Mouse (Mus musculus) C2C12 (cell line): ENCODE measurements around the gene Pbx1. TPM values are rescaled to one million over a fixed set of nuclear protein-coding genes. Genes with fewer than 3 reads are reported as not detected.

Experiments
- H3K27me3 ChIP-seq: one replicate; pipeline ENCODE4 v1.6.1; 2011; ENCODE audit not compliant: control insufficient read depth, insufficient read depth, insufficient read length
- H3K36me3 ChIP-seq: one replicate; pipeline ENCODE4 v1.6.1; 2011; ENCODE audit not compliant: control insufficient read depth, insufficient read depth
- H3K4me3 ChIP-seq: one replicate; pipeline ENCODE4 v1.5.1; 2011; ENCODE audit warnings: mild to moderate bottlenecking, control low read depth; ENCODE audit not compliant: poor library complexity, insufficient read depth, severe bottlenecking
- H3K79me2 ChIP-seq: one replicate; pipeline ENCODE4 v1.6.1; 2011; ENCODE audit not compliant: control insufficient read depth, insufficient read depth
- H3K79me3 ChIP-seq: one replicate; pipeline ENCODE4 v1.6.1; 2011; ENCODE audit warnings: low read depth, control low read depth
- H3ac ChIP-seq: one replicate; pipeline ENCODE3; 2011; ENCODE audit warnings: low read depth; ENCODE audit not compliant: control insufficient read depth, insufficient read length
- CEBPB ChIP-seq: IDR thresholded peaks from one replicate; pipeline ENCODE4 v1.6.1; 2011; ENCODE audit warnings: low read depth, mild to moderate bottlenecking, control low read depth, moderate library complexity
- CTCF ChIP-seq: IDR thresholded peaks from one replicate; pipeline ENCODE4 v1.5.1; 2011; ENCODE audit not compliant: control insufficient read depth, insufficient read depth, insufficient read length
- FOSL1 ChIP-seq: IDR thresholded peaks from one replicate; pipeline ENCODE4 v1.8.0; 2011; ENCODE audit warnings: mild to moderate bottlenecking, low read length; ENCODE audit not compliant: poor library complexity, insufficient read depth, severe bottlenecking
- MAX ChIP-seq: IDR thresholded peaks from one replicate; pipeline ENCODE4 v1.6.1; 2011; ENCODE audit warnings: mild to moderate bottlenecking, control low read depth
- MYOD1 ChIP-seq: IDR thresholded peaks from one replicate; pipeline ENCODE4 v1.6.1; 2011; ENCODE audit warnings: low read depth; ENCODE audit not compliant: control insufficient read depth, insufficient read length
- MYOG ChIP-seq: IDR thresholded peaks from one replicate; pipeline ENCODE4 v1.6.1; 2011; ENCODE audit not compliant: control insufficient read depth, insufficient read length; ENCODE audit errors: extremely low read depth
- USF1 ChIP-seq: IDR thresholded peaks from one replicate; pipeline ENCODE4 v1.6.1; 2011; ENCODE audit warnings: low read depth, mild to moderate bottlenecking, control low read depth, moderate library complexity
- polyA plus RNA-seq: library from polyadenylated mRNA; unstranded; fragments of >200 nt; fragmentation: generic; extraction: Trizol; gene quantifications from one replicate; pipeline ENCODE4 v1.2.1, GENCODE M21; 2012; ENCODE audit warnings: missing spikeins

Gene Pbx1
- polyA plus RNA-seq, 1 experiment = 29.4 TPM

DNA sequence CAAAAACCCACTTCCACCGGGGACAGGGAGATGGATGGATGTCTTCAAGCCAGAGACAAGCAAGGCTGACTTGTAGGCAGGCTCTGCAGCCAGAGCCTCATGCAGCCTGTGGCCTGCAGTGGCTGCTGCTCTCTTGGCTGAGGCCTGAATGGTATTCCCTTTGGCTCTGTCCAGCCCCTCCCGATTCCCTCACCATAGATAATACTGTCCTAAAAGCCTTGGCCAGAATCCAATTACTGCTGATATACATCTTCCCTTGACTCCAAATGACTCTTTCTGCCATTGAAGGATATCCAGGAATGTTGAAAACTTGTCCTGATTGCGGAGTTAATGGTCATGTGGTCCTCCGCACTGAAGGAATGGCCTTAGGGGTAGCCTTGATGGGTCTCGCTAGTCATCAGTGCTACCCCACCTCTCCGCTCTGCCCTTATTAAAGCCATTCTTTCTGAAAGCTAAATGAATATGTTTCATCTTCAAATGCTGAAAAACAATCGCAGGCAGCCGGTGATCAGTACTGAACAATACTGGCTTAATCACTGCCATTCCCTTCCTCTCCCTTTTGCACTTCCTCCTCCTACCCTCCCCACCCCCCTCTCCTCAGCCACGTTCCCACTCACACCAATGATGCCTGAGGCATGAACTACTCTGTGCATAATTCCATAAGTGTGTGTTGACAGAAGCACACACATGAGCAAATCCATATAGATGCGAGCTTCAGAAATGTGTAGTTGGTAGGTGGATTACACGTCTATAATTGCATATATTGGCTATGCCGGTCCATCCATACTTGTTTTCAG lies 166.3 kb downstream of the Pbx1 start:
- peaks cover 52% of the 10 kb centered on the region for H3K79me2 ChIP-seq
- H3K79me3 ChIP-seq = peaks cover 24% of the 10 kb centered on the region
- no peak overlapping the region for H3ac ChIP-seq
- no peak overlapping the region for H3K4me3 ChIP-seq
- peaks cover 9% of the 10 kb centered on the region for H3K36me3 ChIP-seq
- no peak for TF ChIP-seq MAX
- no peak for TF ChIP-seq MYOD1
- TF ChIP-seq MYOG = no peak
- no peak for TF ChIP-seq USF1
- no peak for TF ChIP-seq FOSL1
- TF ChIP-seq CEBPB = no peak
- no peak for TF ChIP-seq CTCF
- no peaks in the 10 kb centered on the region for H3K27me3 ChIP-seq

DNA sequence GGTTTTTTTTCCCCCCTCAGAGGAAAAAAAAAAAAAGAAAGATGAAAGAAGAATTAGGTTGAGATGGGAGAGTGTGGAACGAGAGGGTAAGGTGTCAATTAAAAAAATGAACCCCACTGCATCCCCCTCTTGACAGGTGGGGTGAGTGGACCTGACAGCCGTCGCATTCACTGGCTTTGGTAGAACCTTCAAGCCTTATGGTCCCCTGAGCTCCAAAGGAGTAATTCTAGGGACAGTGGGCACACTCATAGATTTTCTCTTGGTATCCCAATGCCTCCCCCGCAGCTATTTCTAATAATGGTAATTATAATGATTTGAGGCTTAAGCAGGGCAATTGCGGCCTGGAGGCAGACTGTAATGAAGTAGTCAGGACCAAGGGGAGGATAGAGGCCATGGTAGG lies 167.0 kb downstream of the Pbx1 start:
- no peaks in the 10 kb centered on the region for H3K27me3 ChIP-seq
- H3K79me3 ChIP-seq = peaks cover 24% of the 10 kb centered on the region
- TF ChIP-seq FOSL1 = no peak
- no peak for TF ChIP-seq MYOD1
- no peak for TF ChIP-seq CTCF
- TF ChIP-seq USF1 = no peak
- no peak overlapping the region for H3K4me3 ChIP-seq
- peaks cover 46% of the 10 kb centered on the region for H3K79me2 ChIP-seq
- no peak overlapping the region for H3ac ChIP-seq
- H3K36me3 ChIP-seq = peaks cover 9% of the 10 kb centered on the region

DNA sequence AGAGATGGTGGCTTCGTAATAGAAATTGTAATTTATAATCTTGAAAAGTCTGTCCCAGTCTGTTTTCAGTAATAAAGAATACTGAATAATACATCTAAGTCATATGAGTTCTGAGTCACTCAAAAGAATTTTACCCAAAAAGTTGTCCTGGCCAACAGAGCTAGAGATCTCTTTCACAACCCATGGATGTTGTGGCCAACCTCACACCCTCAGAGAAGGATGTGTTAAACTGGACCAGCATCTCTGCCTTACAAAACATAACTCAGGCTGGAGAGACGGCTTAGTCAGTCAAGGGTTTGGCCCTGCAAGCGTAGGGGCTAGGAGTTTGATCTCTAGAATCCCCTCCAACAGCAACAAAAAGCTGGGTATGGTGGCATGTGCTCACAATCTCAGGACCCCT lies 171.7 kb downstream of the Pbx1 start:
- Histone ChIP-seq H3K79me2 (peaks cover 54% of the 10 kb centered on the region), H3ac (no peak overlapping the region), H3K27me3 (no peaks in the 10 kb centered on the region), H3K79me3 (peaks cover 15% of the 10 kb centered on the region), H3K4me3 (no peak overlapping the region), H3K36me3 (peaks cover 5% of the 10 kb centered on the region)
- TF ChIP-seq MYOD1 (no peak), MYOG (no peak), CTCF (no peak), FOSL1 (no peak), CEBPB (no peak), MAX (no peak), USF1 (no peak)

DNA sequence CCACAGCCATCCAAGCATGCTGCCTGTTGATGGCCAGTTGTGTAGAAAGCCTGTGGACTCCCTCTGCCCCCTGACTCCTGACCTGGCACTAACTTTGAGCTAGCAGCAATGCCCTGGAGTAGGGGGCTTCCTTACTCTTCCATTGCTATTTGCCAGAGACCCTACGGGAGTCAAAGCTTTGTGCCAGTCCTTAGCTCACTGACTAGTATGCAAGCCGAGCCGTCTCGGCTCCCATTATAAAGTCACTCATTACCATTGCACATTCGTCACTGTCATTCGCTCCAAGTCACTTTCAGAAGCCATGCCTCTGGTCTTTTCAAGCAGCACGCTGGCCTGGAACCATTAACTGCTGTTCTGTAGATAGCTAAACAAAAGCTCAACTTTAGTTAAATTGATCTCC lies 173.2 kb downstream of the Pbx1 start:
- Histone ChIP-seq H3K4me3 (no peak overlapping the region), H3K79me3 (peaks cover 15% of the 10 kb centered on the region), H3K27me3 (no peaks in the 10 kb centered on the region), H3K79me2 (peaks cover 50% of the 10 kb centered on the region), H3K36me3 (peaks cover 5% of the 10 kb centered on the region), H3ac (no peak overlapping the region)
- TF ChIP-seq CEBPB (no peak), MAX (no peak)

DNA sequence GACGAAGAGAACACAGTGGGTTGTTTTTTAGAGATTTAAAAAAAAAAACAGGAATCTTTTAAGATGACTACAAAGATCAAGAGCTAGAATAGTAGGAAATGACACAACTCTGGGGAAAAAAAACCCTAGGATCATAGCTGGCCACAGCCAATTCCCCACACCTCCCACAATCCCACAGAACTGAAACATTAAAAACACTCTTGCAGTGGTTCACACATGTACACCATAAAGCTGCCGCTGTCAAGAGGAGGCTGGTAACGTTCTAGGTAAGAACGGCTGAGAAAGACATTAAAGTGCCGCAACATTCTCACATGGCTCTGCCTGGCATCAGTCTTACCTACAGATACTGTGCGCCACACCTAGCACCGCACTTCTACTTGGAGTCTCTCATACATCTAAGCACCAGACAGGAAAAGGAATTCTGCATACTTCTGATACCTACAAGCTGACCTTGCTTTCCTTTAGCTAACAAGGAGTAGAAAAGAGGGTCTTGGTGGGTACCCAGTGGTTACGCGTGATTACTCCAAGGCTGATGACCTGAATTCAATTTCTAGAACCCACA lies 176.6 kb downstream of the Pbx1 start:
- Histone ChIP-seq H3K79me3 (peaks cover 18% of the 10 kb centered on the region), H3K27me3 (no peaks in the 10 kb centered on the region), H3K36me3 (no peaks in the 10 kb centered on the region), H3K79me2 (peaks cover 56% of the 10 kb centered on the region), H3ac (no peak overlapping the region), H3K4me3 (no peak overlapping the region)
- TF ChIP-seq MYOG = no peak
- TF ChIP-seq USF1 = no peak
- TF ChIP-seq MYOD1 = no peak
- TF ChIP-seq CTCF = no peak
- no peak for TF ChIP-seq MAX
- TF ChIP-seq CEBPB = no peak
- TF ChIP-seq FOSL1 = no peak

DNA sequence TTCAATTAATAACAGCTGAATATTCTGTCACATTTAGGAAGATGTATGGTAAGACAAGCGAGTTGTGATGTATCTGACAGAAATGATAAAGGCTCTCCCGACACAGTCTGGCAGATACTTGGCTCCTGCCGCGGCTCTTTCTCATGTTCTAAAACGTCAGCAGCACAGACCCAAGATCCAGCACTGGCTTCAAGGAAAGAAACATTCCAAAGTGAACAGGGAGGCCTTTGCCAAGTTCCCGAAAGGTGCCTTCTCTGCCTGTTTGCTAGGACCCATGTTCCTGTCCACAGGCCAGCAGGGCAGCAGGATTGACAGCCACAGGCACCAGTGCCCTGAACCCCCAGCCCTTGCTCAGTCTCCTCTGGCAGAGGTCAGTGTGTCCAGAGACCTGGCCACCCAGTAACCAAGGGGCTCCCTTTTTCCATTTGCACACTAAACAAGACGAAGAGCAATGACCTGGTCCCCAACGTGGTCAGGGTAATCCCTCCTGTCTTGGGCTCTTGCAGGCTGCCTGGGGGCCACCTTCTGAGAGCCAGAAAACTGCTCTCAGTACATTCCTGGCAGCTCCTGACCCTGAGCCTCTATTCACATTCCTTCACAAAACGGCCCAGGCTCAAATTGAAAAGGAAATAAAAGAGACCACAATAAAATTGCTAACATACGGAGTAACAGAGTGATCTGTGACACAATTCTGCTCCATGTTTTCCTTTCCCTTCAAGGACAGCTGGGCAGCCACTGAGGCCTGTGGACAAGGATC lies 184.9 kb downstream of the Pbx1 start:
- Histone ChIP-seq H3K27me3 (no peaks in the 10 kb centered on the region), H3K79me2 (peaks cover 71% of the 10 kb centered on the region), H3K36me3 (no peaks in the 10 kb centered on the region), H3K79me3 (peaks cover 22% of the 10 kb centered on the region), H3ac (no peak overlapping the region), H3K4me3 (no peak overlapping the region)
- TF ChIP-seq USF1 (no peak), CEBPB (no peak), MAX (no peak), MYOG (no peak), FOSL1 (no peak), CTCF (no peak), MYOD1 (no peak)
